Mouse (Mus musculus) mouse trophoblast stem cell (cell line): Measurements from ENCODE around the gene Fxr2.
"Not testable (repeated sequence)": the region's sequence is repeated elsewhere in the genome, so short reads cannot be mapped to it uniquely, and the experiment has no call there.

Source experiments
- in situ Hi-C, 2 experiments: fragments of 300-500 bp; cut with MseI, MboI; formaldehyde crosslinking; loops; 2 replicates in 1 of 2; 3 replicates in 1 of 2; pipeline ENCODE4 v1.15.1; 2025

The Fxr2 gene

DNA sequence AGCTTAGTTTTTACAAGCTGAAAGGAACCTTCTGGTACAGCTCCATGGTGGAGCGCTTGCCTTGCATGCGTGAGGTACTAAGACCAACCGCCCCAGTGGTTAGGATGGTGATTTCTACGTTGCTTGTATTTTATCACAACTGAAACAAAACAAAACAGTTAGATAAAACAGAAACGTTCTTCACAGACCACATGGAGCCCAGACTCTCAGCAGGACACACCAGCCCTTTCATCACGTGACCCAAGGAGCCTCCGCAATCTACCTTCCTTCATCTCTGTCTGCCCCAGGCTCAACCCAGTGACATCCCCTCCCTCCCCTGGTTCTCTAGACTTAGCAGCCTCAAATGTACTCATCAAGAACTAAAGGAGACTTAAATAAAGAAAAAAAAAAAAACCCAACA lies 23.4 kb upstream of the Fxr2 start:
- in situ Hi-C loops, result loop anchor here in 1 of 2 experiments (5.0 kb wide), 1 partner anchor 72 kb away; no protein-coding TSS in a partner anchor

DNA sequence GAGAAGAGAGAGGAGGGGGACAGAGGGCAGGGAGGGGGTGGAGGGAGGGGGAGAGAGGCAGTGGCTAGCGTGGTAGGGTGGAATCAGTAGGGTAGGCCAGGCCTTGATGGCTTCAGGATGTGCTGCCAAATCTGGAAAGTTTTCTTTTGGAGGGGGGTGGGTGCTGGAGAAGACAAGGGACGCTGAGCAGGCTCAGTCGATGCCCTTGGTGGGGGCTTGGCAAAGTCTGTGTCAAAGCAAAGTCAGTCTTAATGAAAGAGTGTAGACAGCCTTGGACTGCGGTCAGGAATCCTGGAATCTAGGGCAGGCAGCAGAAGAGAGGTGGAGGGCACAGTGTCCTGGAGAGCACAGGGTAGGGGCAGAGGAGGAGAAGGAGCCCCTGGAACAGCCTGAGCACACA lies 21.9 kb upstream of the Fxr2 start:
- in situ Hi-C loops, result loop anchor here in 1 of 2 experiments (10.0 kb wide), 1 partner anchor 76 kb away; no protein-coding TSS in a partner anchor

DNA sequence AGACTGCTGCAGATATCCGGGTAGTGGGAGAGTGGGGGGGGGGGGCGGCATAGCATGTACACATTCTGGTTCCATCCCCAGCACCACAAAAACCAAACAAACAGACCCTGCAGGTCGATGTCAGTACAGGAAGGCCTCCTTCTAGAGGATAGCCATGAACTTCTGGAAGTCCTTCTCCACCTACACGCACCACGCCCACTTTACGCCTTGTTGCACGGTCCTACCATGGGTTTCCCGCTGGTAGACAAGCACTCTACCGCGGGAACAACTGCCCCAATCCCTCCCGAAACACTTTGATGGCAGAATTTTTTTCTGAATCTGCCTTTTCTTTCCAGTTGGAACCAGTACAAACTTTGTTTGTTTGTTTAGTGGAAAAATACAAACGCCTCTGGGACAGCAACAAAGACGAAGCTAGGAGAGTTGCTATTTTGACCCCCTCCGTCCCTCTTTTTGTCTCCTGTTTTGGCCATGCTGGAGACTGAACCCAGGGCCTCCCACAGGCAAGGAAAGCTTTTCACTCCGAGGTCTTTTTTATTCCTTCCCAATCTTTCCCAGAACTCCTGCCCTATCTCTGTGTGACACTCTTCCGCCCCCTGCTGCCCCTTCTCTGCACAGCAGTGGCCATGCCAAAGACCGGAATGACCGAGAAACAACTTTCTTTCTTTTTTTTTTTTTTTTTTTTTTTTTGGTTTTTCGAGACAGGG lies 19.1 kb upstream of the Fxr2 start:
- in situ Hi-C loops, result loop anchor here in 1 of 2 experiments (10.0 kb wide), 1 partner anchor 79 kb away; no protein-coding TSS in a partner anchor

DNA sequence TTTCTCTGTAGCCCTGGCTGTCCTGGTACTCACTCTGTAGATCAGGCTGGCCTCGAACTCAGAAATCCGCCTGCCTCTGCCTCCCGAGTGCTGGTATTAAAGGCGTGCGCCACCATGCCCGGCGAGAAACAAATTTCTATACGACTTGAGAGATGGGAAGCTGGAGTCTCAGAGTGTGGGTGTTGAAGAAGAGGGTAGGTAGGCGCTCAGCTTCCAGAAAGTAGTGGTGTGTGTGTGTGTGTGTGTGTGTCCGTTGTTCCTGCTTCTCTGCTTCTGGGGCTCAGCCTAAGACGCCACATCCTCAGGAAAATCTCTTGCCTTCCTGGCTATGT lies 18.6 kb upstream of the Fxr2 start:
- in situ Hi-C loops, result loop anchor here in 1 of 2 experiments (10.0 kb wide), 1 partner anchor 79 kb away; no protein-coding TSS in a partner anchor

DNA sequence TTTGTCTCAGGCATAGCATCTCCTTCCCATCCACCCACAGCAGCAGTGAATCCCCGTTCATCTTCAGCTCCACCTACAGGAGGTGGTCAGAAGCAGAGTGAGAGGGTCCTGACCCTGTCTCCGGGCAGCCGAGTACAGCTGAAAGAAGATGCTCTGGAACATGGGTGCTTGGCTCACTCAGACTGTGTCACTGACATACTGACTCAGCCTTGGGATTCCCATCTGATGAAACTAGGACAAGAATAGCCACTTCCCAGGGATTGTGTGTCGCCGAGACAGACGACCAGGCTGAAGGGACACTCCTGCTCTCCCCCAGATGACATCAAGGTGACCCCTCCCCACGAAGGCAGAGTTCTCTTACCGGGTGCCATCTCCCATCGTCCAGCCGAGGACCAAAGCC lies 16.0 kb upstream of the Fxr2 start:
- in situ Hi-C loops, result loop anchor here in 1 of 2 experiments (10.0 kb wide), 1 partner anchor 82 kb away; no protein-coding TSS in a partner anchor

DNA sequence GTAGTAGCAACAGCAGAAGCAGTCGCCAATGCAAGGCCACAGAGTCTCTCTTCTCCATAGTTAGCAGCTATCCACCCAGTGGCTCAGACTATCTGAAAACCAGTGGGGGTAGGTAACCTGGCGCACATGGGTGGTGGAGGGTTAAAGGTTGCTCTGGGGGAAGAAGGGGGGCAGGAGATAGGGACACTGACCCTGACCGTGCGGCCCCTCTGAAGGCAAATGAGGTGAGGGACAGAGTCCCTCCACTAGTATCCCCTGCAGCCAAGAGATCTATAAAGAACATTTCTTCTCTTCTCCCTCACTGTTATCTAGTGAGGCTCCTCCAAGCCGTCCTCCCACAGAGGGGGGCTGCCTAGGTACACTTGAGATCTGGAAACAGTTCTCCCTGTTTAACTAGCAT lies 15.0 kb upstream of the Fxr2 start, which contains the start of gene Shbg:
Gene Shbg (minus strand): TSS at position 101 of the 400 bp plus-strand sequence.
- in situ Hi-C loops, result loop anchor here in 1 of 2 experiments (10.0 kb wide), 1 partner anchor 83 kb away; no protein-coding TSS in a partner anchor

DNA sequence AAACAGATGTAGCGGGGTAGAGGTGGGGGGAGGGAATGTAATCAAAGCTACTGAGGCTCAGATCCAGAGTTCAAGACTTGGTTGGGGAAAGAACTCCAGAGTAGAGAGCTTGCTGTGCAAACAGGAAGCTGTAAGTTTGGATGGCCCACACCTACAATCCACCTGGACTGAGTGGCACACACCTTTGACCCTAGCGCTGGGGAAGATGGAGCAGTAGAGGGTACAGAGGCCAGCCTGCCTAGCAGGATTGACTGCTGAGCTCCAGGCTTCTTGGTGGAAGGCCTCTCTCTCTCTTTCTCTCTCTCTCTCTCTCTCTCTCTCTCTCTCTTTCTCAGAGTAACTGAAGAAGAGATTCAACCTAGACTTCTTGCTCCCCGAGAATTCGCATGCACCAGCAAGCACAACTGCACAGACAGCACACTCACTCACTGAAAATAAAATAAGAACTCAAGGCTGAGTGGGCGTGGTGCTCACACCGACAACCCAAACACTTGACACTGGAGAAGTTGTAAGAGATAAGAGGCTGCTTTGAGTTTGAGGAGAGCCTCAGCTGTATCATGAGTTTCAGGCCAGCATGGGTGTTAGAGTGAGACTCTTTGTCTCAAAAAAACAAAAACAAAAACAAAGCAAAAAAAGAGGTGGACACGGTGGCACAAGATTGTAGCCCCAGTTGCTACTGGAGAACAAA lies 12.3 kb upstream of the Fxr2 start:
- in situ Hi-C loops, result no loop called here

DNA sequence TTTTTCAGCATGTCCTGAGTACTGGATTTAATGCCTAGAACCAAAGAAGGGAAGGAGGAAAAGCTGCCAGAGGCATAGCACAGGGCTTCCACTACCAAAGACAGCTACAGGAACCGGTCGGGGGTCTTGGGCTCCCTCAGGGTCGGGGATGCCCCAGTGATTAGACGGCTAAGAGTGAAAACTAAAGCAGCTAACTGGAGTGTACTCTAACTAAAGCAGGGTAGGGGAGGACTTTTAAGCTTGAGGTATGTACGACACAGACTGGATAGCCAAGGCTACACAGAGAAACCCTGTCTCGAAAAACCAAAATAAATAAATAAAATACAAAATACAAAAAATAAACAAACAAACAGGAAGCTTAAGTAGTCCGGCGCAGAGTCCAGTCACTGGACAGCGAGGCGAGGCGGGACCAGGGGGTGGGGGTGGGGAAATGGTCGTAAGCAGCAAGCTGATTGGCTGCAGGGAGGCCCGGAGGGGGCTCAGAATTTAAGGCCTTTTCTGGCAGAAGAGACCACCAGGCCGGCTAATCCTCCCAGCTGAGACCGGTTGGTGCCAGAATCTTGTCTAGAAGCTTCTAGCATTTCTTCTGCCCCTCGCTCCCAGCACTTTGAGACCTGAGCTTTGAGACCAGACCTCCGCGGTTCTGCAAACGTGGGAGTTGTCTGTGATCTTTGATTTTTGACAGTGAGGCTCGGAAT lies 11.1 kb upstream of the Fxr2 start, which contains the start of gene Sat2:
Gene Sat2 (plus strand): TSS at position 454 of the 698 bp plus-strand sequence.
- in situ Hi-C loops, result no loop called here

DNA sequence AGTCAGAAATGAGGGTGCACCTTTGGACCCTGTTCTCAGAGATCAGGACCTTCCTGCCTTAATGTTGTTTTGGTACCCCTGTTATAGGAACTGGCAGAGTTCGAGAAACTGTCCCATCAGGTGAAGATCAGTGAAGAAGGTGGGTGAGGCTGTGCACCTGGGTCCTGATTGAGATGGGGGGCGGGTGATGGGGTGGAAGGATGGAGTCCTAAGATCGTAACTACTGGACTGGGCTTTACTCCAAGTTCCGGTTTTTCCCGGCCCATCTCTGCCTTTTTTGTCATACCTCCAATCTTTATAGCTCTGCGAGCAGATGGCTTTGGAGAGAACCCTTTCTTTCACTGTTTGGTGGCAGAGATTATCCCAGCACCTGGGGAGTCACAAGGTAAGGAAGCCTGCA lies 10.4 kb upstream of the Fxr2 start:
- in situ Hi-C loops, result no loop called here

DNA sequence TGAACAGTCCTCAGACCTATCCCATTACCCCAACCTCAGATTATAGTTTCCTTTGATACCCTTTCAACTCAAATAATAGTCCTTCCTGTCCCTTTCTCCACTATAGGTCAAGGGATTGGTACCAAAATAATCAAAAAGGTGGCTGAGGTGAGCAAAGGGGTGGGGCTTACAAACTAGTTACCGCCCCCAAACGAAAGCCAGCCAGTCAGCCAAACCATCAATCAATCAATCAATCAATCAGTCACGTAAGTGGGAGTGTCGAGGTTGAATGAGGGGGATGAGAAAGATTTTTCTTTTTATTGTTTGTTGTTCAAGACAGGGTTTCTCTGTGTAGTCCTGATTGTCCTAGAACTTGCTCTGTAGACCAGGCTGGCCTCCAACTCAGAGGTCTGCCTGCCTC lies 9.8 kb upstream of the Fxr2 start:
- in situ Hi-C loops, result no loop called here

DNA sequence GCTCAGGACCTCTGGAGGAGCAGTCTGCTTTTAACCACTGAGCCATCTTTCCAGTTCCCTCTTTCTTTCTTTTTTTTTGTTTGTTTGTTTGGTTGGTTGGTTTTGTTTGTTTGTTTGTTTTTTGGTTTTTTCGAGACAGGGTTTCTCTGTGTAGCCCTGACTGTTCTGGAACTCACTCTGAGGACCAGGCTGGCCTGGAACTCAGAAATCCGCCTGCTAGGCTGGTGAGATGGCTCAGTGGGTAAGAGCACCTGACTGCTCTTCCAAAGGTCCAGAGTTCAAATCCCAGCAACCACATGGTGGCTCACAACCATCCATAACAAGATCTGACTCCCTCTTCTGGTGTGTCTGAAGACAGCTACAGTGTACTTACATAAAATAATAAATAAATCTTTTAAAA lies 8.5 kb upstream of the Fxr2 start:
- in situ Hi-C loops, result not testable (repeated sequence)

DNA sequence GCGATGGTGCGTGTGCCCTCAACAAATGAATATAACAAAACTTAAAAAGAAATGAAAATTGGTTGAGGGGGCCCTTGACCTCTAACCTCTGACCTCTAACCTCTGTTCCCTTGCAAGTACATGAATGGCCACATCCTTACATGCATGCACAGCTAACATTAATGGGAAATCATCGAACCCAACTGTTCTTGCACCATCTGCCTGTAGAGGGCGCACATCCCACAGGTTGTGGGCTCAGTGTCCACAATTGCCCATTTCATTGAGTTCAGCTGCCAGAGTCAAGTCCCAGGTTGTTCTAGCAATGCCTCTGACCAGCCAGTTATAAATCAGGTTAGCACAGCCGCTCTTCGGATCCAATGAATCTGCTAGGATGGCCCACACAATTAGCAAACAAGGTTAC lies 4.5 kb upstream of the Fxr2 start:
- in situ Hi-C loops, result no loop called here

DNA sequence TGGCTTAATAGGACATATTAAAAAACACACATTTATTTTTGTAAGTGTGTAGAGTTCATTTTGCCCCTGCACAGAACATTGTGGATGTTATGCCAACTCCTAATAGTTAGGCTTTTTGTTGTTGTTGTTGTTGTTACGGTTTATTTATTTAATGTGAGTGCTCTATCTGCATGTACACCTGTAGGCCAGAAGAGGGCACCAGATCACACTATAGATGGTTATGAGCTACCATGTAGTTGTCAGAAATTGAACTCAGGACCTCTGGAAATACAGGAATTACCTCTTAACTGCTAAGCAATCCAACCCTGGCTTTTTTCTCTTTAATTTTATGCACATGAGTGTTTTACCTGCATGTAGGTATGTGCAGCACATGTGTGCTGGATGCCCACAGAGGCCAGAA lies 3.0 kb upstream of the Fxr2 start:
- in situ Hi-C loops, result no loop called here

DNA sequence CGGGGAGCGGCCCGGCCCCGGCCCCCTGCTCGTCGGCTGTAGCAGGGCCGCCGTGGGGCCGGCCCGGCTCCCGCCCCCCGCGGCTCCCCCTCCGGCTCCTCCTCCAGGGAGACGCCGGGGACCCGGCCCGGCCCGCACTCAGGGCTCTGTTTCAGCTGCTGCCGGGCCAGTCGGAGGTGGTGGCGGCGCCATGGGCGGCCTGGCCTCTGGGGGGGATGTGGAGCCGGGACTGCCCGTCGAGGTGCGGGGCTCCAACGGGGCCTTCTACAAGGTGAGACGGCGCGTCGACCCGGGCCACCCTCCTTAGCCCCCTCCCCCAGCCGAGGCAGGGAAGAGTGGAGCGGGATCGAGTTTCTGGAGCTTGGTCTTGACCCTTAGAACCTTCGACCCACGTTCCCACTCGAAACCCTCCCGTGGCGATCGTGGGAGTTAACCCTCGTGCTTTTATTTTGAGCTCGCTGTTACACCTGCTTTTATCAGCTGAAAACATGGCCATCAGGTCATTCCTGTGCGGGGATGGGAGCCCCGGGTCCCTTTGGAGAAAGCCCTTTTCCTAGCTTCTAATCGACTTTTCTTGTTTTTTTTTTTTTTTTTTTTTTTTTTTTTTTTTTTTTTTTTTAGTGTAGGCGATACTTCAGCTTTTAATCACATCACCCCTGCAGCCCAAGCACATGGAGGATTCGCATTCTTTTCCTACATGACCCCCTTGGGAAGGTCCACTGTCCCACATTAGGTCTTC lies 507 bp downstream of the Fxr2 start:
- in situ Hi-C loops, result no loop called here

DNA sequence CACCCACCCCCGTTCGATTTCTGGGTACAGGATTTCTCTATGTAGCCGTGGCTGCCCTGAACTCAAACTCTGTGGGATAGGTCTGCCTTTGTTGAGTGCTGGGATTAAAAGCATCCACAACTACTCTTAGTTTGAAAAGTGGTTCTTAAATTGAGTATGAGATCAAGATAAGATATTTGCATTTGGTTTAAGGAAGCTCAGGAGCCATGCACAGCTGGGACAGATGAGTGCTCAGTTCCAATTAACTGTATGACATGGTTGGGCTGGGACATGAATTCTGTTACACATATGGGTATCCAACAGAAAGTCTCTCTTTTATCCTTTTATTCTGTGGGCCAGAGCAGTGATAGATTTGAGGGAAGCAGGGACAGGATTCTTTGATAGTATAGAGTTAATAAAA lies 2.7 kb downstream of the Fxr2 start:
- in situ Hi-C loops, result no loop called here

DNA sequence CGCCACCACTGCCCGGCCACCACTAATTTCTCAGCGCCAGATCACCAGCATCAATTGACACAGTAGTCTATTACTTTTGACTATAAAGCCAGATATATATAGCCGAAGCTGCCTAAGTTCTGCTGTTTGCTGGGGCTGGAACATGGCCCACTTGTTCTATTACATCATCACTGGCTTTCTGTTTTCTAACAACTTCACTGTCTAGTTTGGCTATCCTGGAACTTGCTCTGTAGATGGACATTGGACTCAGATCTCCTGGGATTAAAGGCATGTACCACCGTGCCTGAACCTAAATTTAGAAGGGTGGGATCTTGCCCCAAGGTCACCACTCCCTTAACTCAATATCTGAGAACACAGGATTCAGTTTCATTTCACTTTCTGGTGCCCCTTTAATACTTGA lies 13.1 kb downstream of the Fxr2 start:
- in situ Hi-C loops, result no loop called here

DNA sequence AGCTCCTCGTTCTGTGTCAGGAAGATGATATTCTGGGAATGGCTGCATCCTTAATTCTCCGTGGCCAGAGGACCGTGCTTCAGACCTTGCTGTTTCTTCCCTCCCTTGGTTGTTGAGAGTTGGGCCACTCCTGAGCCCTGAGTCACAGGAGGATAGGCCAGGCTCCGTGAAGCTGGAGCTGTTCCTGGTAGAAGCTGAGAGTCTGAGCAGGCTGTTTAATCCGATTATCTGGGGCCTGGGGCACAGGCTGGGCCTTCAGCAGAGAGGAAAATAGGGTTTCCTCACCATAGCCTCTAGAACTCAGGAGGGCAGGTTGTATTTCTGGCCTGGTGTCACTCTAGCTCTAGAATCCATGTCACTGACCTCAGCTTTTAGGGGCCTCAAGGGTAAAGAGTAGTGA lies 20.6 kb downstream of the Fxr2 start:
- in situ Hi-C loops, result no loop called here

DNA sequence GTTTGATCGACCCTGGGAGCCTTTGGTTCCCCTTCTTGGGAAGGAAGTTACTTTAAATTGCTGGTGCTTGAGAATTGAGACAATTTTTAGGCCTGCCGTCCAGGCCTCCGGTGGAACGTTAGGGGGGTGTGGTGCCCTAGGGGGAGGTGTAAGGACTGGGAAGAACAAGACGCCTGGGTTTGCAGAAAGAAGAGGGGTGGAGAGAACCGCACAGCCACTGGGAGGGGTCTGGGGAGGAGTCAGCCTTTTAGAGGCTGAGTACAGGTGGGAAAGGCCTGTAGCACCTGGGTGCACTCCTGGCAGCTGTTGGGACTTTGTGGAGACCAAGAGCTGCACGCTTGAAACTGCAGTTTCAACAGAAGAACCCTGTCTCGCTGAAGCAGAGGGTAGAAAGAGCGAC lies 22.0 kb downstream of the Fxr2 start:
- in situ Hi-C loops, result no loop called here

DNA sequence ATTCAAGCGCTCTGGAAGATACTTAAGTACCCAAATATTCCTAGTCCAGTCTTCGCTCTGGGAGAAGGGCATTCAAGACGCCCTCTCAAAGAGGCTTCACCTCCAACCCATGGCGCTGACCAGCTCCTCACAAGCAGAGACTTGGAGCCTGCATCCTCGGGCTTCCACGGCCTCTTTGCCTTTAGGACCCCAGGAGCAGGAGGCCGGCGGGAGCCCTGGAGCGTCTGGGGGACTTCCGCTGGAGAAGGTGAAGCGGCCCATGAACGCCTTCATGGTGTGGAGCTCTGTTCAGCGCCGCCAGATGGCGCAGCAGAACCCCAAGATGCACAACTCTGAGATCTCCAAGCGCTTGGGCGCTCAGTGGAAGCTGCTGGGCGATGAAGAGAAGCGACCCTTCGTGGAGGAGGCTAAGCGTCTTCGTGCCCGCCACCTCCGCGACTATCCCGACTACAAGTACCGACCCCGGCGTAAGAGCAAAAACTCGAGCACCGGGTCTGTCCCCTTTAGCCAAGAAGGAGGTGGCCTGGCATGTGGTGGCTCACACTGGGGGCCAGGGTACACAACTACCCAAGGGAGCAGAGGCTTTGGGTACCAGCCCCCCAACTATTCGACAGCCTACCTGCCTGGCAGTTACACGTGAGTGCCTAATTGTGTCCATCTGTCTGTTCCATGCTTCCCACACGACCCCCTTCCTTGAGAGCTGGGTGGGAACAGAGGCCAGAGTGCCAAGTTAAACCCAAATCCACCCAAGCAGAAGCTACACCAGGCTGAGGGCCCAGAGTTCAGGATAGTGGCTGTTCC lies 22.7 kb downstream of the Fxr2 start, which contains the start of gene Sox15:
Gene Sox15 (plus strand): TSS at position 51 of the 801 bp plus-strand sequence.
- in situ Hi-C loops, result no loop called here

DNA sequence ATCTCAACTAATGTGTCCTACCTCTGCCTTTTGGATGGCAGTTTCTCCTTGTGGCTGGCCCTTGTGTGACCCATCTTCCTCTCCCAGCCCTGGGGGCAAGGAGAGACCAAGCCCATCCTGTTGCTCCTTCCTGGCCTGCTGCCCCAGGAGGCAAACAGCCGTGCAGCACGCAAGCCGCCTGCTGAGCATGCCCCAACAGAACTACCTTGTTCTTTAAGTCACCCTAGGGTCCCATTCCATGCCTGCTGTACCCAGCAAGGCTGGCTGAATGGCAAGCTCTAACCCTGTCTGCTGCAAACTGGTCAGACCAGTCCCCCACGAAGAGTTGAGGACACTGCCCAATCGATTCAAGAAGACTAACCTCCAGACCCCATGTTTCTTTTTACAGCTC lies 23.3 kb downstream of the Fxr2 start:
- in situ Hi-C loops, result no loop called here
